Mouse (Mus musculus): ENCODE measurements at regions not wholly inside any gene's neighbourhood (a gene's known extent, or its start where the extent isn't known, plus 50 kb on each side); places are given as distances from the start of the nearest gene placed in this dataset.
"Not testable (repeated sequence)": the region's sequence is repeated elsewhere in the genome, so short reads cannot be mapped to it uniquely, and the experiment has no call there.

DNA sequence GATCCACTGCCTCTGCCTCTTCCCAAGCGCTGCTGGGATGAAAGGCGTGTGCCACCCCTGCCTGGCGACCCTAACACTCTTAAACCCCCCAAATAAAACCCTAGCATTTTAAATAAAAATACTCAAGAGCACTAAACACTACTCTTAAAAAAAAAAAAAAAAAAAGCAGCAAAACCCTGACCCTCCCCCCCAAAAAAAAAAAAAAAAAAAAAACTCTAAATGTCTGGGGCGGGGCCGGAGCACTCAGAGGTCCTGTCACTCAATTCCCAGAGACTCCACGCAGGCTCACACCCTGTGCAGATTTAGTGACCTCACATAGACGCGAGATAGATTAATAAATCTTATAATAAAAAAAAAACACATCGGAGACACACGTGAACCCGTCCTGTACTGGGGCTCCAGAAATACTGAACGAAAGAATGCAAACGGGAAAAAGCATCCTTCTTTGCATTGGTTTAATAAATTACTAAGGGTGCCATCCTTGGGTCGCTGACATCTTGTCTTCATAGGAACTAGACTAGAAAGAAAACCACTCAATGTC, 2591.1 kb downstream of the Gm37988 start:
- Histone ChIP-seq H3K36me3 (ENCODE audit: control insufficient read depth, insufficient read depth, low read length) (no peaks in the 10 kb centered on the region), H3K27ac (ENCODE audit: insufficient read depth, low read length) (peak overlapping the region; percentile 64), H3K27me3 (ENCODE audit: control insufficient read depth, insufficient read depth, low read length) (no peaks in the 10 kb centered on the region), H3K4me3 (ENCODE audit: extremely low read depth, insufficient read depth, insufficient read length) (peak overlapping the region; percentile 61; the same call in 1 of the 2 replicates), H3K4me1 (ENCODE audit: control insufficient read depth, insufficient read depth, insufficient read length) (no peaks in the 10 kb centered on the region; the same call in 1 of the 2 replicates)
- TF ChIP-seq CTCF (IDR thresholded peaks at IDR 0.05; ENCODE audit: extremely low read depth, insufficient read depth, insufficient read length, insufficient replicate concordance): no peak
- TF ChIP-seq POLR2A (IDR thresholded peaks at IDR 0.05; ENCODE audit: low read depth, low read length): no peak
- WGBS: 66% methylated on average over 14 of the region's 14 CpGs
- DNase-seq (ENCODE audit: low read depth in 1 of 2, low spot score in 2 of 2): no peak

DNA sequence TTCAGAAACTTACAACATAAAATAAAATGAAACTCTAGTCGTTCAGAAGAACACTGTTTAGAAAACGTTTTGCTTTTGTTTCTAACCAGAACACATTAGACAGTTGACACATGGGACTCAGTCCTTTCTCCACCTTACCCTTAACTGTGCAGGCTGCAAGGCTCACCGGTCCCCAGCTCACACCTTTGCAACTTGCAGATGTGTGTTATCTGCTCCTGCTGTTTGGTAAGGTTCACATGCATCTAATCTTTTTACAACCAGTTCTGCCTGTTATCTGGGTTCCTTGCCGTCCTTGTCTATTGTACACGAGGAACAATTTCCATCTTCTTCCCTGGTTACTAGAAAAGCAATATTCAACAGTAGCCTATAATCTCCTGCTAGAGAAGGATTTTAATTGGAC, 2598.0 kb downstream of the Gm37988 start:
- not testable (repeated sequence) for H3K27me3 ChIP-seq (ENCODE audit: control insufficient read depth, insufficient read depth, low read length); H3K36me3 ChIP-seq (ENCODE audit: control insufficient read depth, insufficient read depth, low read length); H3K4me1 ChIP-seq (ENCODE audit: control insufficient read depth, insufficient read depth, insufficient read length); H3K4me3 ChIP-seq (ENCODE audit: extremely low read depth, insufficient read depth, insufficient read length); DNase-seq (ENCODE audit: low read depth in 1 of 2, low spot score in 2 of 2); H3K27ac ChIP-seq (ENCODE audit: insufficient read depth, low read length)
- WGBS: 76% methylated on average over 5 of the region's 5 CpGs

DNA sequence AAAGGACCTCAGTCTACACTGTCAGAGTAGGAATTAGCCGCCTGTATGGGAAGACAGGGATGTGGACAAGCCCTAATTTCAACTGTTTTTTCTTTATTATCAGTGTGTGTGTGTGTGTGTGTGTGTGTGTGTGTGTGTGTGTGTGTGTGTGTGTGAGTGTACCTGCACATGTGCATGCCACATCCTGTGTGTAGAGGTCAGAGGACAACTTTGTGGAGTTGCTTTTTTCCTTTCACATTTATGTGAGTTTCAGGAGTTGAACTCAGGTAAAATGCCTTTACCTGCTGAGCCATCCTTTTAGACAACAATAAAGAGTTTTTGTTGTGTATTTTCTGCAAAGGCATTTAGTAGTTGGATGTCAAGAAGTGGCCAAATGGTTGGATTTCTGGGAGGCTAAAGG, 2606.8 kb downstream of the Gm37988 start:
- Histone ChIP-seq H3K27ac (ENCODE audit: insufficient read depth, low read length) (no peak overlapping the region), H3K36me3 (ENCODE audit: control insufficient read depth, insufficient read depth, low read length) (no peaks in the 10 kb centered on the region), H3K27me3 (ENCODE audit: control insufficient read depth, insufficient read depth, low read length) (no peaks in the 10 kb centered on the region), H3K4me1 (ENCODE audit: control insufficient read depth, insufficient read depth, insufficient read length) (no peaks in the 10 kb centered on the region), H3K4me3 (ENCODE audit: extremely low read depth, insufficient read depth, insufficient read length) (no peak overlapping the region)
- TF ChIP-seq CTCF (IDR thresholded peaks at IDR 0.05; ENCODE audit: extremely low read depth, insufficient read depth, insufficient read length, insufficient replicate concordance): no peak
- no peak for TF ChIP-seq POLR2A (IDR thresholded peaks at IDR 0.05; ENCODE audit: low read depth, low read length)
- DNase-seq (ENCODE audit: low read depth in 1 of 2, low spot score in 2 of 2): no peak
- WGBS: 85% methylated on average over 1 of the region's 1 CpGs

DNA sequence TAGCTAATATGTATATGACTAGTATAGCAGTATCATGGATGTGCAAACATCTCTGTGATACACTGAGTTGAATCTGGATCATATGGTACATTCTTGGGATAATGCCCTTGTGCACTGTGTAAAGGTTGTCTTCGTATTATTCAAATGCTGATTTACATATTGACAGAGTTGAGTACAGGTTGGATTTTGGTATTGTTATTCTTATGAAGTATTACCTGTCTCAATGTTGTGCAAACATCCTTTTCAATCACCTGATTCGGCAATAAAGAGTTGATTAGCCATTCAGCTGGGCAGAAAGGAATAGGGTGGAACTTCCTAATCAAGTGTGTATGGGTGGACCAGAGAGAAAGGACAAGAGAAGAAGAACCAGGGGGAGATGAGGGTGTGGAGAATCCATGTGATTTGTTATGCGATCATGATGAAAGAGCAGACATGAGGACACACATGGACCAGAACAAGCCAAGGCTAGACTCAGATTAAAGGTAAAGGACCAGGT, 2644.0 kb downstream of the Gm37988 start:
- no peaks in the 10 kb centered on the region for H3K4me1 ChIP-seq (ENCODE audit: control insufficient read depth, insufficient read depth, insufficient read length)
- TF ChIP-seq CTCF (IDR thresholded peaks at IDR 0.05; ENCODE audit: extremely low read depth, insufficient read depth, insufficient read length, insufficient replicate concordance) (no peak), POLR2A (IDR thresholded peaks at IDR 0.05; ENCODE audit: low read depth, low read length) (no peak)
- no peaks in the 10 kb centered on the region for H3K27me3 ChIP-seq (ENCODE audit: control insufficient read depth, insufficient read depth, low read length)
- no peak overlapping the region for H3K27ac ChIP-seq (ENCODE audit: insufficient read depth, low read length)
- H3K36me3 ChIP-seq (ENCODE audit: control insufficient read depth, insufficient read depth, low read length): no peaks in the 10 kb centered on the region
- DNase-seq (ENCODE audit: low read depth in 1 of 2, low spot score in 2 of 2): no peak
- 85% methylated on average over 3 of the region's 3 CpGs for WGBS
- H3K4me3 ChIP-seq (ENCODE audit: extremely low read depth, insufficient read depth, insufficient read length): no peak overlapping the region

DNA sequence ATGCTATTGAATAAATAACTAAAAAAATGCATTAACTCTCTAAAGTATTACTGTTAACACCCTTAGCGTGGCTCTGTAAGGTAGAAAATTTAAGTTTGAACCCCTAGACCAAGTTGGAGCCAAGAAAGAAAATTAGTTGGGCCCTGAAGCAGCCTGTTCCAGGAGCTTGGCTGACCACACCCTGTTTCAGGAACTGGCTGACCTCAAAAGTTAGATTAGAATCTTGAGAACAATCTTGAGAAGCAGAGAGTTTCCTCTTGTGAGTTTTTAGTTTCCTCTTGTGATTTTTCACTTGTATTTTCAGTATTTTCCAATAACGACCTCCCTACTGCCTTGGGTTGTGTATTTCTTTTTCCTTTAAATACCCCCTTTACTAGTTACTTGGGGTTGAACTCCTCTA, 2647.2 kb downstream of the Gm37988 start:
- Histone ChIP-seq H3K4me1 (ENCODE audit: control insufficient read depth, insufficient read depth, insufficient read length) (no peaks in the 10 kb centered on the region), H3K4me3 (ENCODE audit: extremely low read depth, insufficient read depth, insufficient read length) (no peak overlapping the region), H3K36me3 (ENCODE audit: control insufficient read depth, insufficient read depth, low read length) (no peaks in the 10 kb centered on the region), H3K27ac (ENCODE audit: insufficient read depth, low read length) (no peak overlapping the region), H3K27me3 (ENCODE audit: control insufficient read depth, insufficient read depth, low read length) (no peaks in the 10 kb centered on the region)
- DNase-seq (ENCODE audit: low read depth in 1 of 2, low spot score in 2 of 2): no peak
- 24% methylated on average over 2 of the region's 2 CpGs for WGBS
- TF ChIP-seq CTCF (IDR thresholded peaks at IDR 0.05; ENCODE audit: extremely low read depth, insufficient read depth, insufficient read length, insufficient replicate concordance) (no peak), POLR2A (IDR thresholded peaks at IDR 0.05; ENCODE audit: low read depth, low read length) (no peak)

DNA sequence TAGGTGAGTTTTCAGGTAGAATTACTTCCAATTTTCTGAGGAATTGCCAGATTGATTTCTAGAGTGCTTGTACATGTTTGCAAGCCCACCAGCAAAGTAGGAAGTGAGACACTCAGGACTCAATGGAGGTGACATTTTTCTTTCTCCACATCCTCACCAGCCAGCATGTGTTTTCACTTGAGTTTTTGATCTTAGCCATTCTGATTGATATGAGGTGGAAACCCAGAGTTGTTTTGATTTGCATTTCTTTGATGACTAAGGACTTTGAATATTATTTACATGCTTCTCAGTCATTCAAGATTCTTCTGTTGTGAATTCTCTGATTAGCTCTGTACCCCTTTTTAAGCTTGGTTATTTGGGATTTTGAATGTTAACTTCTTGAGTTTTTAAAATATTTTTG, 2650.2 kb downstream of the Gm37988 start:
- no peak overlapping the region for H3K27ac ChIP-seq (ENCODE audit: insufficient read depth, low read length)
- H3K27me3 ChIP-seq (ENCODE audit: control insufficient read depth, insufficient read depth, low read length): no peaks in the 10 kb centered on the region
- H3K36me3 ChIP-seq (ENCODE audit: control insufficient read depth, insufficient read depth, low read length): no peaks in the 10 kb centered on the region
- no peak for DNase-seq (ENCODE audit: low read depth in 1 of 2, low spot score in 2 of 2)
- no peak overlapping the region for H3K4me3 ChIP-seq (ENCODE audit: extremely low read depth, insufficient read depth, insufficient read length)
- TF ChIP-seq CTCF (IDR thresholded peaks at IDR 0.05; ENCODE audit: extremely low read depth, insufficient read depth, insufficient read length, insufficient replicate concordance) (no peak), POLR2A (IDR thresholded peaks at IDR 0.05; ENCODE audit: low read depth, low read length) (no peak)
- H3K4me1 ChIP-seq (ENCODE audit: control insufficient read depth, insufficient read depth, insufficient read length): no peaks in the 10 kb centered on the region

DNA sequence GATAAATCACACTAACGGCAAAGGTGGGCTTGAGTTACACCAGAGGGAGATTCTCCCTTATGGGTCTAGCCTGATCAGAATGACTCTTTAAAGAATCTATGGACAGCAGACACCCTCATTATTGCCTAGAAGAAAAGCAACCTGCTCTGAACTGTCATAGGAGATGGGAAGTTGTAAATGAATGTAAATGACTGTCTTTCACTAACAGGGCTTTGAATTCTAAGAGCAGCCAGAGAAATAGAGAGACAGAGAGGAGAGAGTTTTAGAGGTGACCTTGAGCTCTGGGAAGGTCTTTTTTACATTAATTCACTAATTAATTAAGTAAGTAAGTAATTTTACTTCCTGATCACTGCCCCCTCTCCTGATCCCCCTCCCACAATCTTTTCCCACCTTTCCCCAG, 2686.4 kb downstream of the Gm37988 start:
- Histone ChIP-seq H3K4me3 (ENCODE audit: extremely low read depth, insufficient read depth, insufficient read length) (no peak overlapping the region), H3K36me3 (ENCODE audit: control insufficient read depth, insufficient read depth, low read length) (no peaks in the 10 kb centered on the region), H3K27ac (ENCODE audit: insufficient read depth, low read length) (no peak overlapping the region), H3K4me1 (ENCODE audit: control insufficient read depth, insufficient read depth, insufficient read length) (no peaks in the 10 kb centered on the region), H3K27me3 (ENCODE audit: control insufficient read depth, insufficient read depth, low read length) (no peaks in the 10 kb centered on the region)
- DNase-seq (ENCODE audit: low read depth in 1 of 2, low spot score in 2 of 2): no peak
- TF ChIP-seq CTCF (IDR thresholded peaks at IDR 0.05; ENCODE audit: extremely low read depth, insufficient read depth, insufficient read length, insufficient replicate concordance) (no peak), POLR2A (IDR thresholded peaks at IDR 0.05; ENCODE audit: low read depth, low read length) (no peak)
- WGBS: 92% methylated on average over 1 of the region's 1 CpGs
